Comparison of ENCODE assay signal across 8 mouse cellular contexts in the genomic region with DNA sequence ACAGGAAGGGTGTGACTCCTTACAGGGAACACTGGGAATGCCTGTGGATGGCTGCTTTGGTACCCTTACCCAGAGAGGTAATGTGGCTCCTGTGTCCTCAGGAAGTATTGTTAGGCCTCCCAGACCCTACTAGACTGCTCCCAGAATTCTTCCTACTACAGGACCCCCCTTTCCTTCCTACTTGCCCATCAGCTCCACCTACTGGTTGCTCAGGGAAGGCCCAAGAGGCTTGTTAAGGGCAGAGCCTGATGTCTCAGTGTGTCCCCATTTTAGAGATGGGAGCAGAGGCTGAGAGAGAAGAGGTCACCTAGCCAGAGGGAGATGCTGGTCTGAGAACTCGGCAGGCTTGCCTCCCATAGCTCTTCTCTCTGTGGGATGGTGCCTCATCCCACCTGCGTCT.
A peak's percentile ranks its signal among the peaks of the same experiment; 100 is the strongest.
DNase-seq lines count a peak whose midpoint lies in the region; ATAC-seq and TF ChIP-seq lines count a peak whose summit lies in the region.

No protein-coding gene starts in this region.

- in situ Hi-C loops in CH12.LX (cut with MboI; ENCODE audit: low pct_ligation_motif_present, low pct_unique_long_range_greater_than_20kb, low sequenced_read_pairs), result loop anchor here (5.0 kb wide), 1 partner anchor 177 kb away; a partner anchor contains a TSS

- 67% methylated on average over 2 of the region's 2 CpGs for WGBS in hindbrain, postnatal 0 days
- 83% methylated on average over 2 of the region's 2 CpGs for WGBS in hindbrain, embryonic 14.5 days
- WGBS in bone marrow, adult 2 months, result 73% methylated on average over 2 of the region's 2 CpGs
- 82% methylated on average over 2 of the region's 2 CpGs for WGBS in limb, embryonic 10.5 days

- TF ChIP-seq CTCF in hindbrain, postnatal 0 days (IDR thresholded peaks at IDR 0.05; ENCODE audit: low read depth), result peak; percentile 49
- peak; percentile 46 to 69 for TF ChIP-seq CTCF in CH12.LX (conservative IDR thresholded peaks at IDR 0.05 in 1 of 2, IDR thresholded peaks at IDR 0.05 in 1 of 2; ENCODE audit: low read depth in 2 of 2, low read length in 2 of 2)
- TF ChIP-seq CTCF in bone marrow, adult 2 months (IDR thresholded peaks at IDR 0.05; ENCODE audit: control insufficient read depth, insufficient read depth, low read length), result peak; percentile 51; the same call in 1 of the 2 replicates

- H3K36me3 ChIP-seq in hindbrain, postnatal 0 days (ENCODE audit: insufficient read depth, low read length), result no peaks in the 10 kb centered on the region
- no peaks in the 10 kb centered on the region for H3K36me3 ChIP-seq in hindbrain, embryonic 14.5 days (replicated peaks; ENCODE audit: control insufficient read depth, insufficient read depth)
- no peaks in the 10 kb centered on the region for H3K36me3 ChIP-seq in CH12.LX (replicated peaks in 1 of 2; ENCODE audit: control insufficient read depth in 1 of 2, insufficient read depth in 1 of 2, low read length in 1 of 2)
- H3K36me3 ChIP-seq in limb, embryonic 10.5 days, result no peaks in the 10 kb centered on the region

- ATAC-seq in hindbrain, postnatal 0 days, result no peak
- no peak for ATAC-seq in hindbrain, embryonic 14.5 days (ENCODE audit: low FRiP score)

- H3K4me2 ChIP-seq in hindbrain, postnatal 0 days (ENCODE audit: low read depth, low read length), result no peak overlapping the region
- H3K4me2 ChIP-seq in hindbrain, embryonic 14.5 days (replicated peaks), result no peak overlapping the region
- no peak overlapping the region for H3K4me2 ChIP-seq in CH12.LX (ENCODE audit: insufficient read depth, low read depth, poor library complexity, severe bottlenecking)

- no peak overlapping the region for H3K4me3 ChIP-seq in hindbrain, postnatal 0 days (ENCODE audit: low read length)
- no peak overlapping the region for H3K4me3 ChIP-seq in hindbrain, embryonic 14.5 days (replicated peaks; ENCODE audit: low read length)
- no peak overlapping the region for H3K4me3 ChIP-seq in CH12.LX (replicated peaks in 1 of 3; ENCODE audit: low read depth in 2 of 3, low read length in 2 of 3, poor library complexity in 1 of 3)
- H3K4me3 ChIP-seq in bone marrow, adult 2 months (replicated peaks; ENCODE audit: control insufficient read depth, low read depth, low read length), result no peak overlapping the region
- no peak overlapping the region for H3K4me3 ChIP-seq in limb, embryonic 10.5 days

- TF ChIP-seq POLR2A in CH12.LX (IDR thresholded peaks at IDR 0.05; ENCODE audit: low read depth, low read length), result no peak
- TF ChIP-seq POLR2A in bone marrow, adult 2 months (IDR thresholded peaks at IDR 0.05; ENCODE audit: borderline replicate concordance, control insufficient read depth, low read depth, low read length), result no peak

- dilution Hi-C loops in CH12.LX (cut with MboI; ENCODE audit: extremely low pct_ligation_motif_present, extremely low pct_unique_long_range_greater_than_20kb, low sequenced_read_pairs), result no loop called here

- H3K4me1 ChIP-seq in hindbrain, postnatal 0 days (ENCODE audit: insufficient read depth, low read length), result 0 out of 2 replicates have a peak, but pooled peaks cover 3% of the 10 kb centered on the region
- H3K4me1 ChIP-seq in hindbrain, embryonic 14.5 days (replicated peaks; ENCODE audit: control insufficient read depth, insufficient read depth, low read length), result 0 out of 2 replicates have a peak, but pooled peaks cover 3% of the 10 kb centered on the region
- H3K4me1 ChIP-seq in CH12.LX (ENCODE audit: control insufficient read depth in 1 of 2, insufficient read depth in 2 of 2), result peaks cover 18 to 33% of the 10 kb centered on the region in 2 experiments
- peaks cover 11% of the 10 kb centered on the region; the same call in 1 of the 2 replicates for H3K4me1 ChIP-seq in bone marrow, adult 2 months (ENCODE audit: control insufficient read depth, insufficient read depth, low read length)
- peaks cover 45% of the 10 kb centered on the region for H3K4me1 ChIP-seq in limb, embryonic 10.5 days

- no peaks in the 10 kb centered on the region for H3K79me2 ChIP-seq in CH12.LX (replicated peaks; ENCODE audit: control insufficient read depth, extremely low read depth, insufficient read depth, poor library complexity, severe bottlenecking)

- no peaks in the 10 kb centered on the region for H3K9me3 ChIP-seq in hindbrain, postnatal 0 days (ENCODE audit: low read length)
- H3K9me3 ChIP-seq in hindbrain, embryonic 14.5 days (ENCODE audit: control insufficient read depth, low read length), result no peaks in the 10 kb centered on the region
- H3K9me3 ChIP-seq in CH12.LX (replicated peaks; ENCODE audit: low read length), result no peaks in the 10 kb centered on the region
- H3K9me3 ChIP-seq in limb, embryonic 10.5 days (replicated peaks), result no peaks in the 10 kb centered on the region

- no peak for DNase-seq in hindbrain, postnatal 0 days (ENCODE audit: low spot score)
- no peak for DNase-seq in hindbrain, embryonic 14.5 days (ENCODE audit: low spot score)
- no peak for DNase-seq in CH12.LX (ENCODE audit: extremely low read depth)
- no peak for DNase-seq in limb, embryonic 10.5 days (ENCODE audit: low spot score)
- peak; percentile 75 for DNase-seq in thymus, postnatal 4 days
- DNase-seq in cerebellum, adult 11 months, result no peak
- no peak for DNase-seq in ovary, postnatal 14 days (ENCODE audit: low spot score)

- no peak for TF ChIP-seq EP300 in CH12.LX (IDR thresholded peaks at IDR 0.05; ENCODE audit: low read length)

- no peak overlapping the region for H3K9ac ChIP-seq in hindbrain, postnatal 0 days (replicated peaks; ENCODE audit: low read length)
- no peak overlapping the region for H3K9ac ChIP-seq in hindbrain, embryonic 14.5 days
- H3K9ac ChIP-seq in CH12.LX (ENCODE audit: insufficient read depth, low read depth), result no peak overlapping the region

- no peaks in the 10 kb centered on the region for H3K27me3 ChIP-seq in hindbrain, postnatal 0 days (ENCODE audit: insufficient read depth, low read length)
- H3K27me3 ChIP-seq in hindbrain, embryonic 14.5 days (ENCODE audit: control insufficient read depth, insufficient read depth, low read length), result no peaks in the 10 kb centered on the region
- H3K27me3 ChIP-seq in CH12.LX (replicated peaks), result peaks cover 31% of the 10 kb centered on the region
- H3K27me3 ChIP-seq in limb, embryonic 10.5 days (ENCODE audit: low read depth, poor library complexity, severe bottlenecking), result no peaks in the 10 kb centered on the region

- TF ChIP-seq RAD21 in CH12.LX (IDR thresholded peaks at IDR 0.05; ENCODE audit: low read depth, low read length), result peak; percentile 59

- no peak overlapping the region for H3K27ac ChIP-seq in hindbrain, postnatal 0 days
- no peak overlapping the region for H3K27ac ChIP-seq in hindbrain, embryonic 14.5 days
- no peak overlapping the region for H3K27ac ChIP-seq in CH12.LX (ENCODE audit: insufficient read depth, low read depth)
- H3K27ac ChIP-seq in bone marrow, adult 2 months (ENCODE audit: control insufficient read depth, insufficient read depth, low read depth, low read length, poor library complexity), result no peak overlapping the region
- H3K27ac ChIP-seq in limb, embryonic 10.5 days, result peak overlapping the region; percentile 39

TF ChIP-seq in CH12.LX, 34 proteins besides CTCF, POLR2A, EP300 and RAD21:
- TF ChIP-seq SMC3 (IDR thresholded peaks at IDR 0.05; ENCODE audit: low read depth, low read length) (peak; percentile 70), ZKSCAN1 (IDR thresholded peaks at IDR 0.05; ENCODE audit: borderline replicate concordance, low read depth, low read length) (no peak)
TF ChIP-seq in CH12.LX: peak in this region for 1.
